Mouse (Mus musculus) heart, adult 8-10 months (tissue): Measurements from ENCODE around the gene Nop9. TPM values are rescaled to one million over a fixed set of nuclear protein-coding genes. Genes with fewer than 3 reads are reported as not detected.

Source experiments
- total RNA-seq, 4 experiments: library from RNA; stranded (reverse); gene quantifications; 2 replicates each; pipeline ENCODE4 v1.2.4; 2022

The Nop9 gene
- total RNA-seq, 4 experiments from 2014 or later, result 9.6 to 13.2 (median 11.0) TPM

Other genes with a start within 250 kb of the Nop9 start
- gene Cpne6, start 235.2 kb upstream of the Nop9 start, total RNA-seq, result under 1 TPM in 1 of 4 experiments, not detected in 3; 0.12 TPM
- gene Nrl, start 220.7 kb upstream of the Nop9 start, total RNA-seq, result not detected
- gene Pck2, start 205.4 kb upstream of the Nop9 start, total RNA-seq, result 10 to 100 TPM in 2 of 4 experiments, 1 to 10 TPM in 2; 6.6 to 12.5 (median 9.3) TPM
- gene Dcaf11, start 185.7 kb upstream of the Nop9 start, total RNA-seq, result 100 to 1,000 TPM; 161 to 180 (median 166) TPM
- gene A730061H03Rik, start 185.3 kb upstream of the Nop9 start, total RNA-seq, result not detected
- gene Fitm1, start 170.1 kb upstream of the Nop9 start, total RNA-seq, result 100 to 1,000 TPM; 165 to 203 (median 175) TPM
- 100 to 1,000 TPM; 273 to 297 (median 284) TPM for gene Psme1, start 167.6 kb upstream of the Nop9 start, total RNA-seq
- gene Emc9, start 160.4 kb upstream of the Nop9 start, total RNA-seq, result 10 to 100 TPM; 65.0 to 75.0 (median 68.2) TPM
- gene Psme2, start 154.6 kb upstream of the Nop9 start, total RNA-seq, result 100 to 1,000 TPM in 3 of 4 experiments, 10 to 100 TPM in 1; 92.6 to 112 (median 108) TPM
- gene Rnf31, start 154.0 kb upstream of the Nop9 start, total RNA-seq, result 10 to 100 TPM; 23.9 to 29.1 (median 26.9) TPM
- gene Irf9, start 142.1 kb upstream of the Nop9 start, total RNA-seq, result 1 to 10 TPM; 7.2 to 8.9 (median 8.4) TPM
- gene Rec8, start 127.7 kb upstream of the Nop9 start, total RNA-seq, result 1 to 10 TPM in 1 of 4 experiments, under 1 TPM in 3; 0.53 to 1.4 (median 0.67) TPM
- 10 to 100 TPM; 58.2 to 75.2 (median 71.6) TPM for gene Ipo4, start 109.7 kb upstream of the Nop9 start, total RNA-seq
- 1 to 10 TPM; 1.6 to 3.3 (median 2.6) TPM for gene Gm49378, start 107.8 kb upstream of the Nop9 start, total RNA-seq
- gene Tm9sf1, start 101.9 kb upstream of the Nop9 start, total RNA-seq, result 10 to 100 TPM; 38.9 to 44.2 (median 40.8) TPM
- gene Tssk4, start 95.5 kb upstream of the Nop9 start, total RNA-seq, result under 1 TPM; 0.44 to 0.88 (median 0.52) TPM
- 10 to 100 TPM; 46.2 to 64.1 (median 52.7) TPM for gene Mdp1, start 85.2 kb upstream of the Nop9 start, total RNA-seq
- 10 to 100 TPM in 1 of 4 experiments, 1 to 10 TPM in 3; 7.8 to 11.2 (median 8.9) TPM for gene Gmpr2, start 73.8 kb upstream of the Nop9 start, total RNA-seq
- gene Nedd8, start 73.6 kb upstream of the Nop9 start, total RNA-seq, result 100 to 1,000 TPM; 245 to 279 (median 255) TPM
- 10 to 100 TPM; 11.1 to 15.2 (median 13.3) TPM for gene Tinf2, start 63.9 kb upstream of the Nop9 start, total RNA-seq
- under 1 TPM; 0.16 to 0.43 (median 0.27) TPM for gene Tgm1, start 31.8 kb upstream of the Nop9 start, total RNA-seq
- 10 to 100 TPM; 13.3 to 14.6 (median 14.5) TPM for gene Rabggta, start 23.4 kb upstream of the Nop9 start, total RNA-seq
- 10 to 100 TPM; 38.3 to 46.8 (median 43.2) TPM for gene Dhrs1, start within 50 bp of the Nop9 start, total RNA-seq
- gene Cideb, start 12.8 kb downstream of the Nop9 start, total RNA-seq, result 1 to 10 TPM in 3 of 4 experiments, under 1 TPM in 1; 0.95 to 1.9 (median 1.4) TPM
- under 1 TPM; 0.06 to 0.19 (median 0.13) TPM for gene Ltb4r2, start 15.7 kb downstream of the Nop9 start, total RNA-seq
- gene Ltb4r1, start 20.3 kb downstream of the Nop9 start, total RNA-seq, result under 1 TPM in 3 of 4 experiments, not detected in 1; 0.19 to 0.49 (median 0.26) TPM
- 10 to 100 TPM; 13.0 to 22.0 (median 16.4) TPM for gene Adcy4, start 38.4 kb downstream of the Nop9 start, total RNA-seq
- gene Ripk3, start 43.2 kb downstream of the Nop9 start, total RNA-seq, result 1 to 10 TPM; 2.2 to 6.2 (median 3.4) TPM
- 1 to 10 TPM; 3.3 to 4.2 (median 3.7) TPM for gene Nfatc4, start 77.5 kb downstream of the Nop9 start, total RNA-seq
- 10 to 100 TPM in 1 of 4 experiments, 1 to 10 TPM in 3; 4.4 to 11.5 (median 6.2) TPM for gene Nynrin, start 108.3 kb downstream of the Nop9 start, total RNA-seq
- under 1 TPM in 1 of 4 experiments, not detected in 3; 0.06 TPM for gene Cbln3, start 138.7 kb downstream of the Nop9 start, total RNA-seq
- 10 to 100 TPM in 2 of 4 experiments, 1 to 10 TPM in 2; 8.1 to 11.7 (median 10.3) TPM for gene Khnyn, start 139.3 kb downstream of the Nop9 start, total RNA-seq
- gene Sdr39u1, start 154.6 kb downstream of the Nop9 start, total RNA-seq, result 100 to 1,000 TPM; 120 to 148 (median 130) TPM
- gene Cma1, start 199.0 kb downstream of the Nop9 start, total RNA-seq, result 1 to 10 TPM in 2 of 4 experiments, under 1 TPM in 2; 0.57 to 1.2 (median 0.99) TPM
- gene Cma2, start 205.3 kb downstream of the Nop9 start, total RNA-seq, result not detected